Mouse (Mus musculus) cerebellum, adult 2 months (tissue): ENCODE data around the gene Rbks.

Source experiments
- CTCF ChIP-seq: fragments of 200-500 bp; IDR thresholded peaks from 2 replicates; pipeline ENCODE4 v1.5.1; 2011; ENCODE audit warnings: low read depth, mild to moderate bottlenecking, control low read depth, low read length, moderate library complexity, borderline replicate concordance; ENCODE audit not compliant: insufficient read depth
- POLR2A ChIP-seq: fragments of 200-500 bp; IDR thresholded peaks from 2 replicates; pipeline ENCODE4 v1.6.1; 2011; ENCODE audit warnings: low read length, control low read depth, borderline replicate concordance; ENCODE audit not compliant: insufficient read depth

DNA sequence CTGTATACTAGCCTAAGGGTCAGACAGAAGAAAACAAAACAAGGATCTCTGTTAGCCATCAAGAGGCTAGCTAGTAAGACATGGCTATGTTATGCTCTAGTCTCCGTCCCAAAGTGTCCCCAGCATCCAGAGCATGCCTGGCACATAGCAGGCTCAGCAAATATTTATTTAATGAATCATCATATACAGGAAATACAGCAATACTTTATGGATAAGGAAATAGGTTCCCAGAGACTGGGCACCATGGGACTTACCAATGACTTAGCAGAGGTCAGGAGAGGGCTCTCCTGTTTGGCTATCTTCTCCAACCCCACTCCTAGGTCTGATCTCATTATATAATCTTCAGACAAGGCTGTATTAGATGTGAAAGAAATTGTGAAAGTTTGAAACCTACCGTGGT, 50.1 kb downstream of the Rbks start:
- TF ChIP-seq POLR2A (no peak), CTCF (no peak)
